8 mouse cellular contexts compared by ENCODE assay signal in genomic region chr1:38438447-38438846, GRCm38 (mm10).
DNase-seq lines count a peak whose midpoint lies in the region; ATAC-seq and TF ChIP-seq lines count a peak whose summit lies in the region.

No protein-coding gene starts in this region.

- H3K27me3 ChIP-seq in lung, embryonic 16.5 days (ENCODE audit: control insufficient read depth, insufficient read depth, low read depth, low read length): no peaks in the 10 kb centered on the region
- H3K27me3 ChIP-seq in lung, postnatal 0 days (replicated peaks; ENCODE audit: insufficient read depth, low read length): no peaks in the 10 kb centered on the region

- intact Hi-C loops in heart, postnatal 10 days (cut with DNase I): no loop called here
- intact Hi-C loops in left cerebral cortex, postnatal 25 days (cut with DNase I): loop anchor here (1.0 to 5.0 kb wide), 6 partner anchors 9 to 292 kb away; no protein-coding TSS in a partner anchor

- peak; percentile 64 for ATAC-seq in lung, embryonic 16.5 days (ENCODE audit: low read depth)
- no peak for ATAC-seq in lung, postnatal 0 days

- TF ChIP-seq CTCF in lung, postnatal 0 days (IDR thresholded peaks at IDR 0.05): no peak

- TF ChIP-seq EP300 in lung, postnatal 0 days (IDR thresholded peaks at IDR 0.05): no peak

- DNase-seq in lung, postnatal 0 days (ENCODE audit: low spot score): no peak
- peak; percentile 36 to 43 for DNase-seq in heart, postnatal 10 days
- peak; percentile 80 to 97 for DNase-seq in left cerebral cortex, postnatal 25 days (ENCODE audit: low spot score in 2 of 2)
- peak; percentile 49 for DNase-seq in right cerebral cortex, postnatal 14 days
- DNase-seq in spleen, postnatal 14 days (ENCODE audit: low spot score in 2 of 2): no peak
- no peak for DNase-seq in gastrocnemius, postnatal 25 days
- DNase-seq in yolk sac, embryonic 10.5 days (ENCODE audit: low spot score): no peak

- no peak overlapping the region for H3K9ac ChIP-seq in lung, embryonic 16.5 days (ENCODE audit: low read length)
- H3K9ac ChIP-seq in lung, postnatal 0 days (replicated peaks; ENCODE audit: low read depth): no peak overlapping the region

- no peaks in the 10 kb centered on the region for H3K36me3 ChIP-seq in lung, embryonic 16.5 days (ENCODE audit: control insufficient read depth, insufficient read depth, low read length)
- no peaks in the 10 kb centered on the region for H3K36me3 ChIP-seq in lung, postnatal 0 days (ENCODE audit: insufficient read depth, low read length)

- H3K4me3 ChIP-seq in lung, embryonic 16.5 days (ENCODE audit: low read length): no peak overlapping the region
- no peak overlapping the region for H3K4me3 ChIP-seq in lung, postnatal 0 days (ENCODE audit: low read depth, low read length)

- no peak overlapping the region for H3K4me2 ChIP-seq in lung, embryonic 16.5 days (ENCODE audit: low read depth, low read length)
- H3K4me2 ChIP-seq in lung, postnatal 0 days (replicated peaks; ENCODE audit: low read depth, low read length): no peak overlapping the region

- no peaks in the 10 kb centered on the region for H3K9me3 ChIP-seq in lung, embryonic 16.5 days (ENCODE audit: control insufficient read depth, low read length)
- H3K9me3 ChIP-seq in lung, postnatal 0 days (ENCODE audit: low read length): no peaks in the 10 kb centered on the region

- 33% methylated on average over 4 of the region's 4 CpGs for WGBS in lung, embryonic 16.5 days
- 55% methylated on average over 4 of the region's 4 CpGs for WGBS in lung, postnatal 0 days

- no peak overlapping the region for H3K27ac ChIP-seq in lung, embryonic 16.5 days (ENCODE audit: low read length)
- H3K27ac ChIP-seq in lung, postnatal 0 days (ENCODE audit: low read length): no peak overlapping the region

- H3K4me1 ChIP-seq in lung, embryonic 16.5 days (replicated peaks; ENCODE audit: control insufficient read depth, insufficient read depth, low read length): peaks cover 27% of the 10 kb centered on the region
- peaks cover 10% of the 10 kb centered on the region; the same call in 1 of the 2 replicates for H3K4me1 ChIP-seq in lung, postnatal 0 days (ENCODE audit: insufficient read depth, low read depth, low read length)

Comparison
In these comparisons a context has a peak if more than half of its experiments do, and no peak if none do; other contexts are left out.
1. DNase-seq: peak in heart, postnatal 10 days (2 of 2), left cerebral cortex, postnatal 25 days (2 of 2) and right cerebral cortex, postnatal 14 days (single experiment); none in lung, postnatal 0 days (single experiment), spleen, postnatal 14 days (0 of 2), gastrocnemius, postnatal 25 days (single experiment) and yolk sac, embryonic 10.5 days (single experiment).